Mouse (Mus musculus): ENCODE data around the gene Chchd1. TPM values are rescaled to one million over a fixed set of nuclear protein-coding genes. Genes with fewer than 3 reads are reported as not detected.

Chchd1 gene
- polyA plus RNA-seq (2012; rRNA removed) = 36.1 and 36.2 TPM in 2 replicates

GRCm38 (mm10) chr14:20702741-20703381, at the start of gene Chchd1:
Gene Chchd1, plus strand, starts transcription at chr14:20703006.
- no peak for TF ChIP-seq CTCF (IDR thresholded peaks at IDR 0.05; ENCODE audit: control insufficient read depth, insufficient read depth, insufficient replicate concordance, low read depth, low read length)
- peak; percentile 96 for TF ChIP-seq POLR2A (IDR thresholded peaks at IDR 0.05; ENCODE audit: control insufficient read depth, low read depth, low read length)
- Histone ChIP-seq H3K27ac (ENCODE audit: control insufficient read depth, insufficient read depth, low read depth, low read length) (peak within 1 kb of the TSS; percentile 80), H3K27me3 (ENCODE audit: control insufficient read depth, insufficient read depth, low read length) (no peaks in the 10 kb centered on the region), H3K4me3 (ENCODE audit: control insufficient read depth, low read depth, low read length) (peak within 1 kb of the TSS; percentile 91), H3K4me1 (ENCODE audit: control insufficient read depth, insufficient read depth, low read length) (no peaks in the 10 kb centered on the region; the same call in 1 of the 2 replicates), H3K36me3 (ENCODE audit: control insufficient read depth, insufficient read depth, low read length) (no peaks in the 10 kb centered on the region)

GRCm38 (mm10) chr14:20654690-20655421, 48.0 kb upstream of the Chchd1 start:
- H3K4me3 ChIP-seq (ENCODE audit: control insufficient read depth, low read depth, low read length) = no peak overlapping the region
- no peak for TF ChIP-seq POLR2A (IDR thresholded peaks at IDR 0.05; ENCODE audit: control insufficient read depth, low read depth, low read length)
- TF ChIP-seq CTCF (IDR thresholded peaks at IDR 0.05; ENCODE audit: control insufficient read depth, insufficient read depth, insufficient replicate concordance, low read depth, low read length) = no peak
- peaks cover 9% of the 10 kb centered on the region for H3K4me1 ChIP-seq (ENCODE audit: control insufficient read depth, insufficient read depth, low read length)
- no peaks in the 10 kb centered on the region for H3K36me3 ChIP-seq (ENCODE audit: control insufficient read depth, insufficient read depth, low read length)
- no peaks in the 10 kb centered on the region for H3K27me3 ChIP-seq (ENCODE audit: control insufficient read depth, insufficient read depth, low read length)
- no peak overlapping the region for H3K27ac ChIP-seq (ENCODE audit: control insufficient read depth, insufficient read depth, low read depth, low read length)

GRCm38 (mm10) chr14:20655731-20656130, 47.1 kb upstream of the Chchd1 start:
- no peaks in the 10 kb centered on the region for H3K36me3 ChIP-seq (ENCODE audit: control insufficient read depth, insufficient read depth, low read length)
- no peak overlapping the region for H3K4me3 ChIP-seq (ENCODE audit: control insufficient read depth, low read depth, low read length)
- peak overlapping the region; percentile 12; the same call in 1 of the 2 replicates for H3K27ac ChIP-seq (ENCODE audit: control insufficient read depth, insufficient read depth, low read depth, low read length)
- H3K27me3 ChIP-seq (ENCODE audit: control insufficient read depth, insufficient read depth, low read length) = no peaks in the 10 kb centered on the region
- TF ChIP-seq CTCF (IDR thresholded peaks at IDR 0.05; ENCODE audit: control insufficient read depth, insufficient read depth, insufficient replicate concordance, low read depth, low read length) (no peak), POLR2A (IDR thresholded peaks at IDR 0.05; ENCODE audit: control insufficient read depth, low read depth, low read length) (no peak)
- peaks cover 9% of the 10 kb centered on the region for H3K4me1 ChIP-seq (ENCODE audit: control insufficient read depth, insufficient read depth, low read length)

- peak within 1 kb of the TSS; percentile 12; the same call in 1 of the 2 replicates for H3K27ac ChIP-seq (ENCODE audit: control insufficient read depth, insufficient read depth, low read depth, low read length)
- H3K27me3 ChIP-seq (ENCODE audit: control insufficient read depth, insufficient read depth, low read length) = no peaks in the 10 kb centered on the region
- peaks cover 9% of the 10 kb centered on the region for H3K4me1 ChIP-seq (ENCODE audit: control insufficient read depth, insufficient read depth, low read length)
- TF ChIP-seq CTCF (IDR thresholded peaks at IDR 0.05; ENCODE audit: control insufficient read depth, insufficient read depth, insufficient replicate concordance, low read depth, low read length) = no peak
- TF ChIP-seq POLR2A (IDR thresholded peaks at IDR 0.05; ENCODE audit: control insufficient read depth, low read depth, low read length) = no peak
- H3K4me3 ChIP-seq (ENCODE audit: control insufficient read depth, low read depth, low read length) = no peak within 1 kb of the TSS
- no peaks in the 10 kb centered on the region for H3K36me3 ChIP-seq (ENCODE audit: control insufficient read depth, insufficient read depth, low read length)
Measured at GRCm38 (mm10) chr14:20656361-20656760, 46.4 kb upstream of the Chchd1 start, which contains the start of gene Myoz1. Gene Myoz1, minus strand, starts transcription at chr14:20656540.

GRCm38 (mm10) chr14:20658326-20658725, 44.5 kb upstream of the Chchd1 start:
- no peaks in the 10 kb centered on the region for H3K27me3 ChIP-seq (ENCODE audit: control insufficient read depth, insufficient read depth, low read length)
- no peaks in the 10 kb centered on the region for H3K36me3 ChIP-seq (ENCODE audit: control insufficient read depth, insufficient read depth, low read length)
- H3K4me3 ChIP-seq (ENCODE audit: control insufficient read depth, low read depth, low read length) = no peak overlapping the region
- H3K4me1 ChIP-seq (ENCODE audit: control insufficient read depth, insufficient read depth, low read length) = peaks cover 11% of the 10 kb centered on the region
- TF ChIP-seq POLR2A (IDR thresholded peaks at IDR 0.05; ENCODE audit: control insufficient read depth, low read depth, low read length) (no peak), CTCF (IDR thresholded peaks at IDR 0.05; ENCODE audit: control insufficient read depth, insufficient read depth, insufficient replicate concordance, low read depth, low read length) (no peak)
- H3K27ac ChIP-seq (ENCODE audit: control insufficient read depth, insufficient read depth, low read depth, low read length) = no peak overlapping the region

- H3K36me3 ChIP-seq (ENCODE audit: control insufficient read depth, insufficient read depth, low read length) = no peaks in the 10 kb centered on the region
- no peak overlapping the region for H3K4me3 ChIP-seq (ENCODE audit: control insufficient read depth, low read depth, low read length)
- TF ChIP-seq POLR2A (IDR thresholded peaks at IDR 0.05; ENCODE audit: control insufficient read depth, low read depth, low read length) (no peak), CTCF (IDR thresholded peaks at IDR 0.05; ENCODE audit: control insufficient read depth, insufficient read depth, insufficient replicate concordance, low read depth, low read length) (no peak)
- H3K4me1 ChIP-seq (ENCODE audit: control insufficient read depth, insufficient read depth, low read length) = peaks cover 11% of the 10 kb centered on the region
- H3K27me3 ChIP-seq (ENCODE audit: control insufficient read depth, insufficient read depth, low read length) = no peaks in the 10 kb centered on the region
- no peak overlapping the region for H3K27ac ChIP-seq (ENCODE audit: control insufficient read depth, insufficient read depth, low read depth, low read length)
Measured at GRCm38 (mm10) chr14:20658902-20659301, 43.9 kb upstream of the Chchd1 start.

- Histone ChIP-seq H3K4me1 (ENCODE audit: control insufficient read depth, insufficient read depth, low read length) (peaks cover 11% of the 10 kb centered on the region), H3K27ac (ENCODE audit: control insufficient read depth, insufficient read depth, low read depth, low read length) (no peak overlapping the region), H3K4me3 (ENCODE audit: control insufficient read depth, low read depth, low read length) (no peak overlapping the region), H3K36me3 (ENCODE audit: control insufficient read depth, insufficient read depth, low read length) (no peaks in the 10 kb centered on the region), H3K27me3 (ENCODE audit: control insufficient read depth, insufficient read depth, low read length) (no peaks in the 10 kb centered on the region)
- TF ChIP-seq POLR2A (IDR thresholded peaks at IDR 0.05; ENCODE audit: control insufficient read depth, low read depth, low read length) = no peak
Measured at GRCm38 (mm10) chr14:20659687-20660086, 43.1 kb upstream of the Chchd1 start.

Measured in testis, adult 2 months (tissue).